Mouse (Mus musculus) embryonic fibroblast, embryonic 13.5 days (primary cell): ENCODE data around the gene Bnip2.

Experiments
- CTCF ChIP-seq: IDR thresholded peaks from 2 replicates; pipeline ENCODE4 v1.5.1; 2011; ENCODE audit warnings: mild to moderate bottlenecking, control low read depth, low read length, moderate library complexity, borderline replicate concordance; ENCODE audit not compliant: insufficient read depth
- POLR2A ChIP-seq: IDR thresholded peaks from 2 replicates; pipeline ENCODE4 v1.6.1; 2011; ENCODE audit warnings: low read depth, mild to moderate bottlenecking, control low read depth, low read length, moderate library complexity

GRCm38 (mm10) chr9:70012408-70012901, 23.2 kb downstream of the Bnip2 start, which contains the start of gene Gtf2a2:
- TF ChIP-seq CTCF (no peak), POLR2A (peak; percentile 78)
